Mouse (Mus musculus): ENCODE measurements at regions not wholly inside any gene's neighbourhood (a gene's known extent, or its start where the extent isn't known, plus 50 kb on each side); places are given as distances from the start of the nearest gene placed in this dataset.

DNA sequence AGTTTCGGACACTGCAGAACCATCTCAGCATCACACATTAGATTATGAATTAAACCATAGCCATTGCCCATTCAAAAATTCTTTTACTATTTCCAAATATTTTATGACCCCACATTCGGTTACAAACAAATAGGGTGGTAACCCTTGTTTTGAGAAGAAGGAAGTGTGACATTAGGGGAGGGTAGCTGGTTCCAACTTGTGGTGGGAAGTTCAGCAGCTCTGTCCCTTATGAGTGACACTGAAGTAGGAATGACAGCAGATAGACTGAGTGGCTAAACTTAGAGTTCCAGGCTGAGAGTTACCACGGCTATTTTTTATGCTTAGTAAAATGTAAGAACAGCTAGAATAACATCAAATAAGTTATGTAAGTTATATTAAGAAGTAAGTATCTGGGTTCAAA lies 257.1 kb upstream of the Pkn2 start:
- DNase-seq = no peak

DNA sequence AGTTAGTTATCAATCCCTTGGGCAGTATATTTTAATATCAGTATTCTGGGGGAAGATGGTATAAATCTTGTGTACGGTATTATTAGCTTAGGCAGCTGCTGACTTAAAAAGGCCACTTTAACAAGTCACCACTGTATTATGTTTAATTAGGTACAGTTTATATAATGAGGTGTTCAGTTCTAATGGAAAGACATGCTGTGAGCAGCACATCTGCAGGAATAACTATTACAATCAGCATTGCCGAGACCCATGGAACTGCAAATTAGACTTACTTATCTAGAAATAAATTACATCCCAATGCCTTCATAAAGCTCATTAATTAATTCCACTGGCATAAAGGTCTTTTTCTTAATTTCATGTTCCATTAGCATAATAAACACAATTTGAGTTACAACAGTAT lies 252.7 kb upstream of the Pkn2 start:
- DNase-seq = no peak

DNA sequence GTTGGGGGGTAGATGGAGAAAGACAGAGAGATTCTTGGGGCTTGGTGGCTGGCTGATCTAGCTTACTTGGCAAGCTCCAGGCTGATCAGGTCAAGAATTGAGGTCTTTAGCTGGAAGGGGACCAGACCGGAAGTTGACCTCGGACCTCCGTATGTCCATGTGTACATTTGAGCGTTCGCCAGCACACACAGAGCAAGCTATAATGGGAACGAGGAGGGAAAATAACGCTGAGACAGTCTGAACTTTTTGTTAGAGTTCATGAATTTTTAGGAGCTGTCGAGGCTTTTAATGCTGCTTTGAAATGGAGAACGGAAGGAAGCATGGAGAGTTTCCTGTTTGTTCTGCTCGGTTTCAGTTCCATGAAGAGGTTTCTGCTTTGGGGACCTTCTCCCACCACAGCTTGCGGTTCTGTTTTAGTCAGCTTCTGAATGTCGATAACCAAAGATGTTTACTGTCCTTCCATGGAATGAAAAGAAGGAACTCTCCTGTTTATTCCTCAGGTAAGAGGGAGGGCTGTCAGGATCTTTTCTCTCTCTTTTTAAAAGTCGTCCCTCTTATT lies 226.0 kb upstream of the Pkn2 start:
- DNase-seq = no peak

DNA sequence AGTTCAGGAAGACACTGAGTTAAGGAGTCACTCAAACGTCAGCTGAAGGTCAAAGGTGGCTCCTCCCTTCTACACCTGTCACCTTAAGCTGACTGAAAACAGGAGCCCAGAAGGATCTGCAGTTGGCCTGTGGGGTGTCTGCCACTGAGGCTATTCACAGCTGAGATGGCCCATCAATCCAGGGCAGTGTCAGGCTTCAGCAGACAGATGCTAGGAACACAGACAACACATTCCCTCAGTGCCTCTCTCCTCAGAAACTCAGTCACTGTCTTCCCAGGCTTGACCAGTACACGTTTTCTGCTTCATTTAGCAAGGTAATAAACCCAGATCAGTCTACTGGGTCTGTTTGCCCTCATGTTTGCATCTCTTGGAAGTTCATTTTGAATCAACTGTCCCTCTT lies 222.9 kb upstream of the Pkn2 start:
- DNase-seq = no peak

DNA sequence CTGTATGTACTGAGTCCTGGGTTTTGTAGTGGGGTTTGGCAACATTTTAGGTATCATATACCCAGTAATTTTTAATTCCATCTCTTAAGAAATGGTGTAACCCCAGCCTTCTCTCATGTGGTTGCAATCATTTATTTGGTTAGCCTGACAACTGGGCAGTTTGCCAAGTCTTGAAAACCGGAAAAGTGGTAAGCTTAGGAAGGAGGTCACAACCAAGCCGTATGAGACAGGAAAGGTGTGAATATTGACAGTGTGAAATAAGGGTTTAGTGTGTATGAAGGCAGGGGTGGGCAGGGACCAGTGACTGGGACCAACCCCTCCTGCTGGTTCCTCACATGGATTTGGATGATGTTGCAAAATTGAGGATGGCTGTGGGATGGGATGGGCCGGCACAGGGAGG lies 221.5 kb upstream of the Pkn2 start:
- DNase-seq = no peak

DNA sequence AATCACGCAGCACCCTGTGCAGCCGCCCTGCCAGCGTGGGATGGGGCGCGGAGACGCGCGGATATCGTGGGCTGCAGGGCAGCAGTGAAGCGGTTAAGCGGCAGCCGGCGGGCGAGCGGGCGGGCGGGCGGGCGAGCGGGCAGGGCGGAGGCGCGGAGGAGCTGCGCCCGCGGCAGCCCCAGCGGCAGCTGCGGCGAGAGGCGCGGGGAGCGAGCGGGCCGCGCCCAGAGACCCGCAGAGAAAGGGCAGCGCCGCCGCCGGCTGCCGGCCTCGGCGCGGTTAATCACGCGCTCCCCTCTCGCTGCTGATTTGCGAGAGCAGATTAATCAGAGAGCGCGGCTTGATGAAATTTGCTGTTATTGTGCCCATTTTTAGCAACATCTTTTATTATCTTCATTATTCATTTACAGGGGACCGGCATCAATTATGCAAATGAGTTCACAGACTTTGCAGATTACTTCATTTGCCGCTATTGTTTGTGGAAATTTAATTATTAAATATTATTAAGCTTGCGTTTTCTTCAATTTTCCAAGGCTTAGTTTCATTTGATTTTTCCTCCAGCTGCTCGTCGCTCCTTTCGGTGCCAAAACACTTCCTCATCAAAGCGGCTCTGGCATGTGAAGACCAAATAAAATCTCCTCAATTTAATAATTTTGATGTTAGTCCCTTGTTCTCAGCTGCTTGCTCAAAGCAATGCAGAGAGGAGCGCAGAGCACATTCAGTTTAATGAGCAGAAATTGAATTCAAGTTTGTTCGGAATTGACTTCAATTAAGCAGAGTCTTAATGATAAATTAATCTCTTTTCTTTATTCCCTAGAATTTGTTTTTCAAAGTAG lies 219.2 kb upstream of the Pkn2 start:
- DNase-seq = peak; percentile 46

DNA sequence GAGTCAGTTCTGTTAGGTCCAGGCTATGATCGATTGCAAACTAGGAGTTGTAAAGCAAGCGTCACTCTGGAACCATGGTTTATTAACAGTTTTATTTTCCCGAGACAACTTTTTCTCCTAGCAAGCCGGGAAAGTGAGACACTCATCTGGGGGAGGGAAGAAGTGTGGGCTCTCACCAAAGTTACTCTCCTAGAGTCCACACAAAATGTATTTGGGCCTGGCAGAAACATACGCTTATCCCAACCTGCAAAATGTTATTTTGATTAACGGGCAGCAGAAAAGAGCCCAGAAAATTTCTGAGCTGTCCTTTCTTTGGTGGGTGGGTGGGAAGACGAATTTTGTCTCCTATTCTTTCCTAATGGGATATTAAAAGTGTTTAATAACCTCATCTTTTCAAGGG lies 218.4 kb upstream of the Pkn2 start:
- DNase-seq = peak; percentile 22

DNA sequence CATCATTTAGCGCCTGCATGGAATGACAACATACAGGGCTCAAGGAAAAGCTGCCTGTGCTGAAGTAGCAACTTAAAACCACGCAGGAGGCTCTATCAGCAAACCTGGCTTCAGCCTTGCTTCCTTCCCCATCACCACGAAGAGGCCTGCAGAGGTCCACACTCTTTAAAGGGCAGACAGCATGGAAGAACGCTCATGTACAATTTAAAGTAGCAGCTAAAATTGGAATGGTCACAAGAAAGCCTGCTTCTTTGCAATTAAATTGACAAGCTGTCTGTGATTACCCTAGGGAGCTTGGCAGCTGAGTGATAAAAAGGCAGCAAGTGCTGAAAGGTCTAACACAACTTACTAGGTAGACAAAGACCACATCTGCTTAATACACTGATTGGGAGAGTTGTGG lies 210.4 kb upstream of the Pkn2 start:
- no peak for DNase-seq

DNA sequence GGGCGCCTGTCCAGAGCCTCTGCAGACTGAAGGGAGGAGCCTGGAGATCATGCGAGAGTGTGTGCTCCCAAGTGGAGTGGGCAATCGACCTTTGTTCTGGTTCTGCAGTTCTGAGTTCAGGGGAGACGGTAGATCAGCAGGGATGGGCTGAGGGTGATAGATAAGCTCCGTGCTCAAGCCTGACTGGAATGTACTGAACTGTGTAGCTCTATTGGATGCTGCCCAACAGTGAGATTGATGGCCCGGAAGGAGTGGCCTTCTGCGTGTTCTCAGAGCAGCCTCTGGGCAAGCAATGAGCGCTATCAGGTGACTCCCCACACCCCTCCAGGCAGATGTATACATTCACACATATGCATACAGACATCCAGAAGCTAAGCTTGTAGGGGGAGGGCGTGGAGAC lies 209.1 kb upstream of the Pkn2 start:
- no peak for DNase-seq

DNA sequence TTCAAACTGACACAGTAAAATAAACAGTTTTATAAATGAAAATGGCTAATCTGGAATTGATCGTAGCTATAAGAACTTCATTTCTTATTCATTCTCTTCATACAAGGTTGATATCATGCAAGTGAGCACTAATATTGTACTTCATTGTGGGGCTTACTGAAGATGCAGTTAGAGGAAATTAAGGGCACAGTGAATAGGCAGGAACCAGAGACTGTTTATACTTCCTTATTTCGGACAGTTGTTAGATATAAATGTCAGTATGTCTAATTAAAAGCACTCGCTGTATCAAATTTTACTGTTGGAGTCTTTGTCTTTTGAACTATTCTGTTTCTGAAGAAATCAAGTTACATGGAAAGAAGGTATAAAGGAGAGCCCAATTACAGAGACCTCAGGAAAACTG lies 208.5 kb upstream of the Pkn2 start:
- DNase-seq = no peak

DNA sequence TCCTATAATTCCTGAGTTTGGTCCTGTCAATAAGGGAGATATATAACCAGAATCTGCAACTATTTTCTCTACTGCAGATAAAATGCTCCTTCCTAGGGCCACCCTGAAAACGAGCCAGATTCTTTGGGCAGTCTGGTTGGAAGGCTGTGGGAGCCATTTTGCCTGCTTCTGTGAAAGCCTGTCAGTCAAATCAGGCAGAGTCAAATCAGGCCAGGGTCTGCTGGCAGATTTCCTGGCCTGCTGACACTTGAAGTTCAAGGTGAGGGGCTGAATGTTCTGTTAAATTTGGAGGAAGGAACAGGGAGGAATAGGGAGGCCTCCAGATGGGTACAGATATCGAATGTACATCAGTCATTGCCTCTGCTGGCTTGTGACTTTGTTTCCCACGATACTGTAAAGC lies 206.0 kb upstream of the Pkn2 start:
- DNase-seq = no peak

DNA sequence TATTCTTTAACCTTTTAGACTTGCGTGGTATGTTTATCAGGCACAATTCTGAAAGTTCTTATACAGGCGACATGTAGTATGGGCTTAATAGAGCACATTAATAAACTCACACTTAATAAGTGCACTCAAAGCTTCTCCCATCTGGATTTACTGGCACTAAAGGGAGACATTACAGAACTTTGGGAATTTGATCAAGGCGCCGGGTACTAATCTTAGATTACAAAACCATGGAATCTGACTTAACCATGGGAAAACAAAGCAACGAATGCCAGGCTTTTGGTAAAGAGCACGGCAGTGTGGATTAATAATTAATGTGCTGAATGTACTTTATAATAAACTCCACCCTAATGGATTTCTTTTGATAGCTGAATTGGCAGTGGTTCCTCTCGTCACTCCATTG lies 196.5 kb upstream of the Pkn2 start:
- DNase-seq = no peak

DNA sequence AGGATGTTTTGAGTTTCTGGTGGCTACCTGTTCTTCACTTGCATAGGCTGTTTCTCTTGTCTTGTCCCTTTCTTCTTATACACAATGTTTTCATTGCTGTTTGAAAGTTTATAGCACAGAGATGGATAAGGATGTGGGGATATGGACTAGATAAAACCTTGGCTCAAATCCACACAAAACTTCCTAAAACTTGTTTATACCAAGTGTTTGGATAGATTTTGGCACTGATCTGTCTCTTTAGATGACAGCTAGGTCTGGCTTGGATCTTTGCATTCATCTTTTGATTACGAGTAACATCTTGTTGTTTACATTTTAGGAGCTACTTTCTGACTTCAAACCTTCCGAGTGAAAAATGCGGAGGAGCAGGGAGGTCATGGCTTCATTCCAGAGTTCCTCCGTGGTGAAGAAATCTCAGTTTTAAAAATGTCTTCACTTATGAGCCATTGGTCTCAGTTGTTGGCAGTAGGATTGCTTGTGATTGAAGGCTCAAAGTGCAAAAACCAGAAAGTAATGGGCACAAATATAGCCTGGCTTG lies 190.1 kb upstream of the Pkn2 start:
- DNase-seq = no peak

DNA sequence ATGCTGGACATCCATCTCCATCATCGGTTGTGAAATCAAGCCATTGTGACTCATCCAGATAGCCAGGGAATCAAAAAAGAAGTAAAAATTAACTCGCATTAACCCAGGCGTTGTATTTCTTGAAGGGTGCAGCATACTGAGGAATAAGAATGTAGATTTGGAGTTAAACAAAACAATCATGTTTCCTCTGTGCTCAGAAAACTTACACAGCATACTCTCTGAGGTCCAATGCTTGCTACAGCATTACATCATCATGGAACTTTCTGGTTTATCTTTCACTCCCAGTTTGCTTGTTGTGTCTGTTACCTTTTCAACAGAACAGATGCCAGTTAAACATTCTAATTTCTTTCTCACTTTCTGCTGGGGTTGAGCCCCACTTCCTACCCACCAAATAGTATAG lies 173.1 kb upstream of the Pkn2 start:
- no peak for DNase-seq

DNA sequence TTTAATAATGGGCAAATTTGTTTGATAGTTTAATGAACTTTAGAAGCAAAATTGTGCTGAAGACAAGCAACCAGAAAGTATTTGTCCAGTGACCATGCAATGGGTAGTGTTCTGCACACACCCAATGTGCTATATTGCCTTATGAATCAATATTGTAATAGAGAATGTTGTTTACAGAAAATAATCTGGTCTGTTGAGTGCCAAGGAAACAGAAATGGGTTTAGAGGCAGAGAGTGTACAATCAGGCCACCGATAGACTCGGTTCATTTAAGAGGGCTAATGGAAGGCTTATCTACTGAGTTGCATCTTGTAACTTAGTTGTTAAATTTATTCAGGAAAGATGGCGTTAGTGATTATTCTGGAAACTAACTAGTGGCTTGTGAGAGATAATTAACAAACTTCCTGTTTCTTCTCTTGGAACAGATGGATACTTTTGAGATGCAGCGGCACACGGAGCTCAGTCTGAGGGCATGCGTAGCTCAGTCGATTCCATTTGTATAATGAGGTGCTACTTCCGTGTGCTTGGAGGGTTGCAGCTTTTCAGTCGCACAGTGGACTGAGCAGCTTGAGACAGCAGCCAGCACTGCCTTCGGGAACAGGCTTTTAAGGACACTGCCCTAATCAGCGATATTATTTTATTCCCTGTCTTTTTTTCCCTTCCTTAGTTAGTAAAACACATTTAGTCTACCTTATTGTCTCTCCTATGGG lies 171.6 kb upstream of the Pkn2 start:
- DNase-seq = peak; percentile 1

DNA sequence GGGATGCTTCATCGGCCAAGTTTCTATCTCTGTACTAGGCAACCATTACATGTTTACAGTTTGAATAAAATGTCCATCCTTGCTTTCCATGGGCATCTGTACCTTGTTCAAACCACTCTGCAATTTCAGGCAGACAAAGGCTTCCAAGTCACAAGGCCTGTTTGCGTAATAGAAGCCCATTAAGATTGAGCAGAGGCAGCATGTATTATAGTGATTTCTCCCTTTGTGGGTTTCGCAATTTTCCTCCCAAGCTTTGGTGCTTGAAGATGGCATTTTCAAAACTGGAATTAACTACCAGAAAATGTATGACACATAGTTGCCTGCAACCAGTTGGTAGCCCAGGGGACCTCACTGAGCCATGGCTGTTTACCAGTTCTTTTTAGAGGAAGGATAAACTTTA lies 158.9 kb upstream of the Pkn2 start:
- no peak for DNase-seq

DNA sequence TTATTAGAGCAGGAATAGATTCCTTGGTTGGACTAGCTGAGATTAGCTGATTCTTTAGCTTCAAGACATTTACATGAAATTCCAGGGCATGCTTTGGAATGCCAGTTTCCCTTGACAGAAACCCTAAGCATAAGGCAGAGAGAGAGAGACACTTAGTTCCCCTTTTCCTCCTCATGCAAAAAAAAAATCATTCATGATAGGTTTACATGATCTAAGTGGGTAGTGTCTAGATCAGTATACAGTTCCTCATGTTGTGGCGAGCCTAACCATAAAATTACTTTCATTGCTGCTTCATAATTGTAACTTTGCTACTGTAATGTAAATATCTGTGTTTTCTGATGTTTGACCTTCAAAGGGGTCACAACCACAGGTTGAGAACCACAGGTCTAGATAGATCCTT lies 154.3 kb upstream of the Pkn2 start:
- no peak for DNase-seq

DNA sequence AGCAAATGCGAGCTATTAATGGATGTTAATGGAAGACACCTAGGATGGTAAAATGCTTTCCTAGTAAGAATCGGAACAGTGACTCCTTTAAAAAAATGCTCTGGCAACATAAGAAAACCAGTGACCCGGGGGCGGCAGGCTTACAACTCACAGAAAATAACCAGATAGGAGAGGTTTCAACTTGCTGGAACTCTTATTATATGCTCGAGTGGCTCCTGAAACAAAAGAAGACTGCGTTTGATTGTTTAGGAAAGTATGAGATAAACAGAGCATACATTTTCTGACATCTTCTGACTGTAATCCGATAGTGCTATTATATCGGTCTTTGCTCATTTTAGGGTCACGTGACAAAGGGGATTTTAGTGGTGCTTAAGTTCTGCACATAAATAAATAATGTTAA lies 152.8 kb upstream of the Pkn2 start:
- no peak for DNase-seq

DNA sequence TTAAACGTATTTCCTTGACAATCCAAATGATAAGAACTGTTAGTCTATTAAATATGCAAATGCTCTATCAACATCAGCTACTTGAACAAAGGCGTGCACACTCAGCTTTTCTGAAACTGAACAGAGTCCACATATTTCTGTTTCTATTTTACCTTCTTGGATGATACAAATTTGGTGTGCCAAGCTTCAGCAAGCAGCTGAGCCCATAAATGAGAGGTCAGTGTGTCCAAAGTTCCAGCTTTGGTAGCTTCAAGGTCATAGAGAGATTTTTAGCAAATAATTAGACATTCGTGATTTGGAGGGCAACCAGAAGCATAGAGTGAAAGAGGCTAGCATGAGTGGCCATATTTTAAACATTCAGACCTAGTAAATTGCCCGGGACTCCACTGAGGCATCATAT lies 140.7 kb upstream of the Pkn2 start:
- no peak for DNase-seq

DNA sequence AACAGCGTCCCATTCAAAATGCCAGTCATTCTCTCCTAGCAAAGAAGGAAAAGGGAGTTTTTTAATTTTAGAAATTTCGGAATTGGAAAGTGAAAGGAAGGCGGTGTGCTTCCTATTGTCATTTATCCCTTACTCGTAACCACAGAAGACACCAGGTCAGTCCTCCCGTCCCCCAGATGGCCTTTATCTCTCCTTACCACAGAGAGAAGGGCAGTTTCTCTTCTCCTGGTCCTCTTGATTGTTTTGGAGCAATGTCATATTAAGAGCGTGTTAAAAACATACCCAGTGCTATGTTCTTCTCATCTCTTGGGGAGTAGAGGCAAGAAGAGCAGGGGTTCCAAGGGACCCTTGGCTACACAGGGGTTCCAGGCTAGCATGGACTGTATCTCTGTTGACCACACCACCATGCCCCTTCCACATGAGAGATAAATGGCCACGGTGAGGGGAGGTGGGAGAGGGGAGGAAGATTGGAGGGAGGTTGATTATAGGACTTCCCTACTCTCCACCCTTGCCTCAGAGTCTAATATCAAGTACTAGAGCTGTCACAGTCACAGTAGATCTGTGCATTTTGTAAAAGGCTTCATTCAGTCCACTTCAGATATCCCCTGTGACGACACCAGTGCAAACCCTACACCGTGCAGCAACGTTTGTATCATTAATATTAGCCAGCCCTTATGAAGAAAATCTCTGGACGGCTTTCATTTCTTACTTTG lies 139.5 kb upstream of the Pkn2 start:
- no peak for DNase-seq

DNA sequence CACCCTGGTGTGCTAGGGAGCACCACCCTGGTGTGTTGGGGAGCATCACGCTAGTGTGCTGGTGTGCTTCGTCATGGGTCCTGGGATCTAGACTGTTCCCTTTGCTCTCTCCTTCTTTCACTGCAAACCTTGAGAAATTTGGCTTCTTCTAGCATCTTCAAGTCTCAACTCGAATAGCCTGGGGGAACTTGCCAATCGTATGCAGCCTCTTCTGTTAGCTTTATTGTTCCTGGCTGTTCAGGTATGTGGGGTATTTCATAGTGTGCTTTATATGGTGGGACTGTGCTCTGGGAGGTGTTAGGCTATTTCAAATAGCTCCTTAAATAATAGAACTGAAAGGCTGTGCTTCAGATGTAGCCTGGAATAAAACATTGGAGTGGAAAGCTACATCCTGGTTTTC lies 135.7 kb upstream of the Pkn2 start:
- DNase-seq = no peak

DNA sequence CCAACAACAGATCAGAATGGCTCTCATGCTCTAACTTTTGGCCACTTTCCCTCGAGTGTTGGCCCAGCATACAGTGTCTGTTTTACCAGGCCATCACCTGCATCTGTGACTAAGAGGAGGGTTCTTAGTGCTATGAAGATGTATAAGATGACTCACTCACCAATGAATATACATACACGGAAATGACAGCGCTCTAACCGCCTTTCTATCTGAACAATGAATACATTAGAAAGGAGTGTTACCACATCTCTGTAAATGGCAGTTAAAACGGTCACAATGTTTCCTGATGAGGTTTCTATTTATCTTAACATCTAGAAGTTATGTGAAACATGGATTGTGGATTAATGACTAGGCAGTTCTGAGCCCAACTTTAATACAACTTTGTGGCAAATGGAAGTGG lies 135.0 kb upstream of the Pkn2 start:
- DNase-seq = no peak

DNA sequence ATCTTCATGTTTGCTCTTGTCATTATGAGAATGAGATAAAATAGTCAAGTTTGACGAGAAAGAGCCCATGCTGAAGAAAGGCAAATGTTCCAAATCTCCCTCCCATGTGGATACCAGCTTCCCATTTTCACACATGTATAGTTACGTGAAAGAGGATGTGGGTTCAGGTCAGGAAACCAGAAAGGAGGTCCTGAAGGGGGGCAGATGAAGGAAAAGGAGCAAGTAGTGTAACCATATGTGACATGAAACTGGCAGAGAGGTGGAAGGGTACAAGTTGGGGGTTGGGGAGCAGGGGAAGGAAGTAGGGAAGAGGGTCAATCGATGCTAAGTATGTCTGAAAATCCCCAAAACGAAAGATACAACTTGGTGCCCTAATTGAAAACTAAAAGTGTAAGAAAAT lies 132.6 kb upstream of the Pkn2 start:
- no peak for DNase-seq

DNA sequence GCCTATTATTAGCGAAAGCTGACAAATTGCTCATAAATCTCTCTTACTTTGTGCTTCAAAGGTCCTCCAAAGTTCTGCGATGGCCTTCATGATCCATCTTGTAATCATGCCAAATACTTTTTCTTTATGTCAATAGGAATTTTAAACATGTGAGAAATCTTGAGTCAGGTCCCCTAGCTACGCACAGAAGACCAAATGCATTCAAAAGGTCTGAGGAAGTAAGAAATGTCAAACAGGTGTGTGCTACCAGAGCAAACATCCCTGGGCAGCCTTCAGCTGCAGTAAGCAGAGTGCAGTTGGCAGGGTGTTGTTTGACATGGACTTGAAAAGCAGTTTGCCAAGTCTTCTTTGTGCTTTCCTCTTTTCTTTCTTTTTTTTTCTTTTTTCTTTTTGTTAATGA lies 125.2 kb upstream of the Pkn2 start:
- no peak for DNase-seq
